Mouse (Mus musculus): Measurements from ENCODE around the gene Ralgapa1. TPM values are rescaled to one million over a fixed set of nuclear protein-coding genes. Genes with fewer than 3 reads are reported as not detected.

Ralgapa1 gene
- 26.0 and 34.7 TPM in 2 replicates for polyA plus RNA-seq (2011; ENCODE audit: insufficient read depth, insufficient read length, low read depth, missing spikeins)

- Histone ChIP-seq H3K36me3 (ENCODE audit: control insufficient read depth, insufficient read depth, low read length, poor library complexity, severe bottlenecking) (no peaks in the 10 kb centered on the region), H3K9ac (ENCODE audit: low read depth, poor library complexity, severe bottlenecking) (peak within 1 kb of the TSS; percentile 90), H3K9me3 (replicated peaks; ENCODE audit: control insufficient read depth, insufficient read depth, low read length, poor library complexity, severe bottlenecking) (no peaks in the 10 kb centered on the region), H3K27ac (ENCODE audit: insufficient read depth, low read length) (no peak within 1 kb of the TSS), H3K4me3 (ENCODE audit: low read depth, low read length) (peak within 1 kb of the TSS; percentile 83), H3K27me3 (ENCODE audit: control insufficient read depth, insufficient read depth, low read length, poor library complexity, severe bottlenecking) (no peaks in the 10 kb centered on the region), H3K4me1 (ENCODE audit: control insufficient read depth, insufficient read depth, low read length) (no peaks in the 10 kb centered on the region)
- TF ChIP-seq CTCF (IDR thresholded peaks at IDR 0.05; ENCODE audit: low read depth, low read length) (no peak), EP300 (IDR thresholded peaks at IDR 0.05; ENCODE audit: insufficient read depth, low read depth, low read length) (peak; percentile 41; the same call in 1 of the 2 replicates), POLR2A (IDR thresholded peaks at IDR 0.05; ENCODE audit: insufficient read depth, low read length) (peak; percentile 40)
Observed at GRCm38 (mm10) chr12:55820661-55821314, at the start of gene Ralgapa1. Ralgapa1 (minus strand) TSS chr12:55821167.

GRCm38 (mm10) chr12:55869622-55870322 lies 48.8 kb upstream of the Ralgapa1 start:
- Histone ChIP-seq H3K27ac (ENCODE audit: insufficient read depth, low read length) (no peak overlapping the region), H3K4me3 (ENCODE audit: low read depth, low read length) (no peak overlapping the region), H3K27me3 (ENCODE audit: control insufficient read depth, insufficient read depth, low read length, poor library complexity, severe bottlenecking) (no peaks in the 10 kb centered on the region), H3K36me3 (ENCODE audit: control insufficient read depth, insufficient read depth, low read length, poor library complexity, severe bottlenecking) (peaks cover 3% of the 10 kb centered on the region; the same call in 1 of the 2 replicates), H3K9ac (ENCODE audit: low read depth, poor library complexity, severe bottlenecking) (no peak overlapping the region), H3K4me1 (ENCODE audit: control insufficient read depth, insufficient read depth, low read length) (no peaks in the 10 kb centered on the region), H3K9me3 (replicated peaks; ENCODE audit: control insufficient read depth, insufficient read depth, low read length, poor library complexity, severe bottlenecking) (no peaks in the 10 kb centered on the region)
- TF ChIP-seq EP300 (IDR thresholded peaks at IDR 0.05; ENCODE audit: insufficient read depth, low read depth, low read length) (no peak), CTCF (IDR thresholded peaks at IDR 0.05; ENCODE audit: low read depth, low read length) (no peak), POLR2A (IDR thresholded peaks at IDR 0.05; ENCODE audit: insufficient read depth, low read length) (no peak)

GRCm38 (mm10) chr12:55867738-55868137 lies 46.8 kb upstream of the Ralgapa1 start:
- Histone ChIP-seq H3K27me3 (ENCODE audit: control insufficient read depth, insufficient read depth, low read length, poor library complexity, severe bottlenecking) (no peaks in the 10 kb centered on the region), H3K4me1 (ENCODE audit: control insufficient read depth, insufficient read depth, low read length) (no peaks in the 10 kb centered on the region), H3K36me3 (ENCODE audit: control insufficient read depth, insufficient read depth, low read length, poor library complexity, severe bottlenecking) (peaks cover 3% of the 10 kb centered on the region; the same call in 1 of the 2 replicates), H3K27ac (ENCODE audit: insufficient read depth, low read length) (no peak overlapping the region), H3K4me3 (ENCODE audit: low read depth, low read length) (no peak overlapping the region), H3K9ac (ENCODE audit: low read depth, poor library complexity, severe bottlenecking) (no peak overlapping the region), H3K9me3 (replicated peaks; ENCODE audit: control insufficient read depth, insufficient read depth, low read length, poor library complexity, severe bottlenecking) (no peaks in the 10 kb centered on the region)
- TF ChIP-seq EP300 (IDR thresholded peaks at IDR 0.05; ENCODE audit: insufficient read depth, low read depth, low read length) = no peak
- TF ChIP-seq CTCF (IDR thresholded peaks at IDR 0.05; ENCODE audit: low read depth, low read length) = no peak
- TF ChIP-seq POLR2A (IDR thresholded peaks at IDR 0.05; ENCODE audit: insufficient read depth, low read length) = no peak

GRCm38 (mm10) chr12:55860631-55861030 lies 39.7 kb upstream of the Ralgapa1 start:
- Histone ChIP-seq H3K27me3 (ENCODE audit: control insufficient read depth, insufficient read depth, low read length, poor library complexity, severe bottlenecking) (no peaks in the 10 kb centered on the region), H3K4me3 (ENCODE audit: low read depth, low read length) (no peak overlapping the region), H3K9me3 (replicated peaks; ENCODE audit: control insufficient read depth, insufficient read depth, low read length, poor library complexity, severe bottlenecking) (peaks cover 7% of the 10 kb centered on the region), H3K36me3 (ENCODE audit: control insufficient read depth, insufficient read depth, low read length, poor library complexity, severe bottlenecking) (no peaks in the 10 kb centered on the region), H3K9ac (ENCODE audit: low read depth, poor library complexity, severe bottlenecking) (no peak overlapping the region), H3K27ac (ENCODE audit: insufficient read depth, low read length) (no peak overlapping the region), H3K4me1 (ENCODE audit: control insufficient read depth, insufficient read depth, low read length) (no peaks in the 10 kb centered on the region)
- TF ChIP-seq CTCF (IDR thresholded peaks at IDR 0.05; ENCODE audit: low read depth, low read length) (no peak), POLR2A (IDR thresholded peaks at IDR 0.05; ENCODE audit: insufficient read depth, low read length) (no peak)

- no peaks in the 10 kb centered on the region for H3K36me3 ChIP-seq (ENCODE audit: control insufficient read depth, insufficient read depth, low read length, poor library complexity, severe bottlenecking)
- TF ChIP-seq CTCF (IDR thresholded peaks at IDR 0.05; ENCODE audit: low read depth, low read length) (no peak), EP300 (IDR thresholded peaks at IDR 0.05; ENCODE audit: insufficient read depth, low read depth, low read length) (no peak), POLR2A (IDR thresholded peaks at IDR 0.05; ENCODE audit: insufficient read depth, low read length) (no peak)
- no peaks in the 10 kb centered on the region for H3K27me3 ChIP-seq (ENCODE audit: control insufficient read depth, insufficient read depth, low read length, poor library complexity, severe bottlenecking)
Observed at GRCm38 (mm10) chr12:55859409-55860349, 38.7 kb upstream of the Ralgapa1 start.

More at GRCm38 (mm10) chr12:55859409-55860349, 38.7 kb upstream of the Ralgapa1 start:
- Histone ChIP-seq H3K9me3 (replicated peaks; ENCODE audit: control insufficient read depth, insufficient read depth, low read length, poor library complexity, severe bottlenecking) (peaks cover 7% of the 10 kb centered on the region), H3K27ac (ENCODE audit: insufficient read depth, low read length) (no peak overlapping the region), H3K4me1 (ENCODE audit: control insufficient read depth, insufficient read depth, low read length) (no peaks in the 10 kb centered on the region), H3K9ac (ENCODE audit: low read depth, poor library complexity, severe bottlenecking) (no peak overlapping the region), H3K4me3 (ENCODE audit: low read depth, low read length) (no peak overlapping the region)
